24 mouse cellular contexts compared by ENCODE assay signal in genomic region chr16:91762476-91762875, GRCm38 (mm10). TPM values are rescaled to one million over a fixed set of nuclear protein-coding genes. Genes with fewer than 3 reads are reported as not detected.
DNase-seq lines count a peak whose midpoint lies in the region; ATAC-seq lines count a peak whose summit lies in the region.
"Had no signal": no experiment of that assay in that cellular context is flagged by ENCODE, and none has a peak within 500 bp of the region (broad histone marks: within the 10 kb centered on the region; RNA-seq: fewer than 3 reads in every experiment).

No protein-coding gene starts in this region.

- H3K4me1 ChIP-seq in kidney, embryonic 15.5 days: peaks cover 52% of the 10 kb centered on the region
- peaks cover 83% of the 10 kb centered on the region for H3K4me1 ChIP-seq in neural tube, embryonic 13.5 days (replicated peaks)
- H3K4me1 ChIP-seq in neural tube, embryonic 15.5 days: peaks cover 66% of the 10 kb centered on the region
- H3K4me1 ChIP-seq in forebrain, embryonic 14.5 days (ENCODE audit: control insufficient read depth, insufficient read depth, low read length): peaks cover 22% of the 10 kb centered on the region

- H3K27me3 ChIP-seq in kidney, embryonic 15.5 days: no peaks in the 10 kb centered on the region
- no peaks in the 10 kb centered on the region for H3K27me3 ChIP-seq in neural tube, embryonic 13.5 days
- H3K27me3 ChIP-seq in neural tube, embryonic 15.5 days (replicated peaks): no peaks in the 10 kb centered on the region
- H3K27me3 ChIP-seq in forebrain, embryonic 14.5 days (replicated peaks; ENCODE audit: control insufficient read depth, insufficient read depth, low read length): no peaks in the 10 kb centered on the region
- H3K27me3 ChIP-seq: heart, embryonic 15.5 days; stomach, embryonic 15.5 days had no signal

- no peak for ATAC-seq in kidney, embryonic 15.5 days (replicated peaks; ENCODE audit: low FRiP score)
- ATAC-seq in neural tube, embryonic 13.5 days (ENCODE audit: low read depth): no peak
- no peak for ATAC-seq in neural tube, embryonic 15.5 days (ENCODE audit: low FRiP score)
- ATAC-seq in forebrain, embryonic 14.5 days: no peak
- ATAC-seq: activated CD4-positive, CD25-positive, alpha-beta regulatory T cell, adult 4 months; CD4-positive, CD25-positive, alpha-beta regulatory T cell, adult 4 months; forebrain, postnatal 0 days; intestine, postnatal 0 days; midbrain, embryonic 16.5 days had no signal

- WGBS in kidney, embryonic 15.5 days: 52% methylated on average over 7 of the region's 7 CpGs
- WGBS in neural tube, embryonic 13.5 days: 65% methylated on average over 7 of the region's 7 CpGs
- 61% methylated on average over 7 of the region's 7 CpGs for WGBS in neural tube, embryonic 15.5 days
- WGBS in forebrain, embryonic 14.5 days: 81% methylated on average over 7 of the region's 7 CpGs

- DNase-seq in cerebellum, postnatal 10 days: peak; percentile 36 to 41
- no peak for DNase-seq in cerebellum, adult 8-10 months
- peak; percentile 20 for DNase-seq in kidney, adult 9 months
- DNase-seq in neural tube, embryonic 10.5 days (ENCODE audit: extremely low spot score, low spot score): no peak
- DNase-seq in forebrain, embryonic 14.5 days (ENCODE audit: low spot score): no peak
- DNase-seq: adrenal gland, adult 8-10 months; cerebellum, adult 9-10 months; forebrain, postnatal 0 days; heart, postnatal 4 days; liver, embryonic 13.5 days; lung, embryonic 14.5 days; right cerebral cortex, adult 18-20 months; thymus, postnatal 25 days had no signal

- H3K9ac ChIP-seq in kidney, embryonic 15.5 days: no peak overlapping the region
- no peak overlapping the region for H3K9ac ChIP-seq in neural tube, embryonic 13.5 days
- no peak overlapping the region for H3K9ac ChIP-seq in neural tube, embryonic 15.5 days (replicated peaks)
- no peak overlapping the region for H3K9ac ChIP-seq in forebrain, embryonic 14.5 days (ENCODE audit: low read length)
- H3K9ac ChIP-seq: forebrain, postnatal 0 days; heart, embryonic 15.5 days; liver, embryonic 13.5 days; lung, embryonic 14.5 days; stomach, embryonic 15.5 days had no signal

- no peak overlapping the region for H3K4me3 ChIP-seq in kidney, embryonic 15.5 days (replicated peaks)
- H3K4me3 ChIP-seq in neural tube, embryonic 13.5 days: no peak overlapping the region
- H3K4me3 ChIP-seq in neural tube, embryonic 15.5 days (replicated peaks): no peak overlapping the region
- no peak overlapping the region for H3K4me3 ChIP-seq in forebrain, embryonic 14.5 days (ENCODE audit: low read depth, low read length)
- H3K4me3 ChIP-seq: heart, embryonic 15.5 days; liver, embryonic 13.5 days; megakaryocyte, embryonic 14.5 days; stomach, embryonic 15.5 days had no signal

- H3K36me3 ChIP-seq in kidney, embryonic 15.5 days: no peaks in the 10 kb centered on the region; the same call in 1 of the 2 replicates
- no peaks in the 10 kb centered on the region for H3K36me3 ChIP-seq in neural tube, embryonic 13.5 days
- H3K36me3 ChIP-seq in neural tube, embryonic 15.5 days: no peaks in the 10 kb centered on the region
- no peaks in the 10 kb centered on the region for H3K36me3 ChIP-seq in forebrain, embryonic 14.5 days (ENCODE audit: control insufficient read depth, insufficient read depth, low read length)
- H3K36me3 ChIP-seq: heart, embryonic 15.5 days; liver, embryonic 13.5 days; stomach, embryonic 15.5 days had no signal

- no peak overlapping the region for H3K4me2 ChIP-seq in kidney, embryonic 15.5 days
- H3K4me2 ChIP-seq in neural tube, embryonic 13.5 days: no peak overlapping the region
- H3K4me2 ChIP-seq in neural tube, embryonic 15.5 days: no peak overlapping the region
- H3K4me2 ChIP-seq in forebrain, embryonic 14.5 days (ENCODE audit: low read length): no peak overlapping the region
- H3K4me2 ChIP-seq: heart, embryonic 15.5 days; liver, embryonic 13.5 days; lung, embryonic 14.5 days; stomach, embryonic 15.5 days had no signal

- H3K9me3 ChIP-seq in kidney, embryonic 15.5 days (replicated peaks): no peaks in the 10 kb centered on the region
- no peaks in the 10 kb centered on the region for H3K9me3 ChIP-seq in neural tube, embryonic 13.5 days
- no peaks in the 10 kb centered on the region for H3K9me3 ChIP-seq in neural tube, embryonic 15.5 days (replicated peaks)
- no peaks in the 10 kb centered on the region for H3K9me3 ChIP-seq in forebrain, embryonic 14.5 days (replicated peaks; ENCODE audit: control insufficient read depth, low read length)
- H3K9me3 ChIP-seq: heart, embryonic 15.5 days; liver, embryonic 13.5 days; megakaryocyte, embryonic 14.5 days; stomach, embryonic 15.5 days had no signal

- no peak overlapping the region for H3K27ac ChIP-seq in kidney, embryonic 15.5 days
- 0 out of 2 replicates have a peak overlapping the region, but pooled peaks have one; percentile 4 for H3K27ac ChIP-seq in neural tube, embryonic 13.5 days (replicated peaks)
- H3K27ac ChIP-seq in neural tube, embryonic 15.5 days (replicated peaks): 0 out of 2 replicates have a peak overlapping the region, but pooled peaks have one; percentile 15
- H3K27ac ChIP-seq in forebrain, embryonic 14.5 days (ENCODE audit: low read depth, low read length): no peak overlapping the region
- H3K27ac ChIP-seq: heart, embryonic 15.5 days; kidney, postnatal 0 days; liver, embryonic 13.5 days; stomach, embryonic 15.5 days had no signal

RNA-seq across cellular contexts. Expression of gene Itsn1, which starts 33.4 kb away (rescaled TPM):
- 24.6 and 27.6 TPM in 2 replicates for polyA plus RNA-seq in kidney, embryonic 15.5 days (2015; fragmentation: Nextera tagmentation; extraction: Ambion mirVana)
- polyA plus RNA-seq in neural tube, embryonic 13.5 days (2015; fragmentation: Nextera tagmentation; extraction: Ambion mirVana): 60.4 and 62.5 TPM in 2 replicates
- polyA plus RNA-seq in neural tube, embryonic 15.5 days (2015; fragmentation: Nextera tagmentation; extraction: Ambion mirVana): 44.5 and 48.6 TPM in 2 replicates
- 54.2 and 63.7 TPM in 2 replicates for polyA plus RNA-seq in forebrain, embryonic 14.5 days (2014; fragmentation: Nextera tagmentation; extraction: Ambion mirVana)

RNA-seq across cellular contexts. Expression of gene Cryzl1, which starts 33.7 kb away (rescaled TPM):
- 68.8 and 87.6 TPM in 2 replicates for polyA plus RNA-seq in kidney, embryonic 15.5 days (2015; fragmentation: Nextera tagmentation; extraction: Ambion mirVana)
- polyA plus RNA-seq in neural tube, embryonic 13.5 days (2015; fragmentation: Nextera tagmentation; extraction: Ambion mirVana): 91.5 and 93.0 TPM in 2 replicates
- 98.8 and 113 TPM in 2 replicates for polyA plus RNA-seq in neural tube, embryonic 15.5 days (2015; fragmentation: Nextera tagmentation; extraction: Ambion mirVana)
- 104 and 119 TPM in 2 replicates for polyA plus RNA-seq in forebrain, embryonic 14.5 days (2014; fragmentation: Nextera tagmentation; extraction: Ambion mirVana)

Comparison
In these comparisons a context has a peak if more than half of its experiments do, and no peak if none do; other contexts are left out.
1. DNase-seq: peak in cerebellum, postnatal 10 days (2 of 2) and kidney, adult 9 months (single experiment); none in cerebellum, adult 8-10 months (single experiment), neural tube, embryonic 10.5 days (single experiment) and forebrain, embryonic 14.5 days (single experiment).
2. H3K27ac ChIP-seq: peak in neural tube, embryonic 13.5 days (single experiment) and neural tube, embryonic 15.5 days (single experiment); none in kidney, embryonic 15.5 days (single experiment) and forebrain, embryonic 14.5 days (single experiment).